Mouse (Mus musculus) left cerebral cortex, adult 11 months (tissue): ENCODE data around the gene Ifnl3.
A peak's percentile ranks its signal among the peaks of the same experiment; 100 is the strongest.

Source experiments
- DNase-seq: peaks from one replicate; pipeline ENCODE4 v3.0.0; 2022; ENCODE audit warnings: low spot score

Ifnl3 gene

GRCm38 (mm10) chr7:28547154-28547553 lies 24.5 kb downstream of the Ifnl3 start, which contains the start of gene Nccrp1:
Gene Nccrp1 (minus strand): TSS chr7:28547254.
- DNase-seq, result no peak

- no peak for DNase-seq
These were observed 25.0 kb downstream of the Ifnl3 start for GRCm38 (mm10) chr7:28547628-28548027.

- no peak for DNase-seq
These were observed 30.4 kb downstream of the Ifnl3 start for GRCm38 (mm10) chr7:28553076-28553475.

GRCm38 (mm10) chr7:28555939-28556535 lies 33.4 kb downstream of the Ifnl3 start:
- no peak for DNase-seq

- DNase-seq, result no peak
These were observed 34.4 kb downstream of the Ifnl3 start for GRCm38 (mm10) chr7:28557069-28557468.

- no peak for DNase-seq
These were observed 35.1 kb downstream of the Ifnl3 start for GRCm38 (mm10) chr7:28557708-28558107.

- DNase-seq, result no peak
These were observed 35.9 kb downstream of the Ifnl3 start for GRCm38 (mm10) chr7:28558486-28558885.

GRCm38 (mm10) chr7:28560856-28561255 lies 38.2 kb downstream of the Ifnl3 start:
- no peak for DNase-seq

- DNase-seq, result no peak
These were observed 39.3 kb downstream of the Ifnl3 start for GRCm38 (mm10) chr7:28561967-28562366.

GRCm38 (mm10) chr7:28562371-28562770 lies 39.7 kb downstream of the Ifnl3 start:
- no peak for DNase-seq

- DNase-seq, result no peak
These were observed 40.3 kb downstream of the Ifnl3 start for GRCm38 (mm10) chr7:28562951-28563350.

GRCm38 (mm10) chr7:28565407-28565806 lies 42.8 kb downstream of the Ifnl3 start:
- DNase-seq, result no peak

- DNase-seq, result no peak
These were observed 44.9 kb downstream of the Ifnl3 start for GRCm38 (mm10) chr7:28567539-28567938.

- peak; percentile 46 for DNase-seq
These were observed 45.6 kb downstream of the Ifnl3 start for GRCm38 (mm10) chr7:28568253-28568652.

GRCm38 (mm10) chr7:28570291-28570981 lies 47.8 kb downstream of the Ifnl3 start:
- DNase-seq, result no peak

GRCm38 (mm10) chr7:28570982-28571682 lies 48.5 kb downstream of the Ifnl3 start:
- DNase-seq, result no peak

- DNase-seq, result no peak
These were observed 50.1 kb downstream of the Ifnl3 start for GRCm38 (mm10) chr7:28572689-28573088.

GRCm38 (mm10) chr7:28573236-28573635 lies 50.6 kb downstream of the Ifnl3 start:
- DNase-seq, result no peak
